Mouse (Mus musculus) liver, embryonic 12.5 days (tissue): ENCODE data around the gene Epm2aip1. TPM values are rescaled to one million over a fixed set of nuclear protein-coding genes. Genes with fewer than 3 reads are reported as not detected.

Source experiments
- ATAC-seq: fragments of 200-750 bp; cut with Nextera tagmentation; 2 replicates; pipeline ENCODE4 v1.8.0; 2017; ENCODE audit warnings: moderate number of reproducible peaks, mild to moderate bottlenecking, moderate library complexity
- H3K27ac ChIP-seq: fragments of 300-500 bp; sonication (generic); 2 replicates; pipeline ENCODE4 v1.5.1; 2016; ENCODE audit warnings: mild to moderate bottlenecking
- H3K27me3 ChIP-seq: fragments of 300-500 bp; sonication (generic); replicated peaks from 2 replicates; pipeline ENCODE4 v1.6.1; 2016; ENCODE audit warnings: mild to moderate bottlenecking, moderate library complexity
- H3K36me3 ChIP-seq: fragments of 300-500 bp; sonication (generic); 2 replicates; pipeline ENCODE4 v1.6.1; 2016; ENCODE audit warnings: mild to moderate bottlenecking, moderate library complexity
- H3K4me1 ChIP-seq: fragments of 300-500 bp; sonication (generic); 2 replicates; pipeline ENCODE4 v1.6.1; 2016
- H3K4me2 ChIP-seq: fragments of 300-500 bp; sonication (generic); 2 replicates; pipeline ENCODE4 v1.6.1; 2016; ENCODE audit warnings: mild to moderate bottlenecking, moderate library complexity
- H3K4me3 ChIP-seq: fragments of 300-500 bp; sonication (generic); 2 replicates; pipeline ENCODE4 v1.5.1; 2016; ENCODE audit warnings: mild to moderate bottlenecking, moderate library complexity
- H3K9ac ChIP-seq: fragments of 300-500 bp; sonication (generic); 2 replicates; pipeline ENCODE4 v1.6.1; 2016; ENCODE audit warnings: mild to moderate bottlenecking, moderate library complexity
- H3K9me3 ChIP-seq: fragments of 300-500 bp; sonication (generic); replicated peaks from 2 replicates; pipeline ENCODE4 v1.6.1; 2016; ENCODE audit warnings: mild to moderate bottlenecking, moderate library complexity
- WGBS: fragments of 180-500 bp; shearing (Covaris S2); methylation state at CpG from one replicate; pipeline ENCODE4 v1.1.7; 2016; ENCODE audit not compliant: insufficient replicate concordance; 5-methylcytosine and 5-hydroxymethylcytosine counted together
- polyA plus RNA-seq: library from polyadenylated mRNA; unstranded; fragments of >200 nt; fragmentation: Nextera tagmentation; extraction: Ambion mirVana; gene quantifications from 2 replicates; pipeline ENCODE4 v1.2.1, GENCODE M21; 2016

The Epm2aip1 gene
- polyA plus RNA-seq, 1 experiment from 2014 or later = 11.2 TPM

DNA sequence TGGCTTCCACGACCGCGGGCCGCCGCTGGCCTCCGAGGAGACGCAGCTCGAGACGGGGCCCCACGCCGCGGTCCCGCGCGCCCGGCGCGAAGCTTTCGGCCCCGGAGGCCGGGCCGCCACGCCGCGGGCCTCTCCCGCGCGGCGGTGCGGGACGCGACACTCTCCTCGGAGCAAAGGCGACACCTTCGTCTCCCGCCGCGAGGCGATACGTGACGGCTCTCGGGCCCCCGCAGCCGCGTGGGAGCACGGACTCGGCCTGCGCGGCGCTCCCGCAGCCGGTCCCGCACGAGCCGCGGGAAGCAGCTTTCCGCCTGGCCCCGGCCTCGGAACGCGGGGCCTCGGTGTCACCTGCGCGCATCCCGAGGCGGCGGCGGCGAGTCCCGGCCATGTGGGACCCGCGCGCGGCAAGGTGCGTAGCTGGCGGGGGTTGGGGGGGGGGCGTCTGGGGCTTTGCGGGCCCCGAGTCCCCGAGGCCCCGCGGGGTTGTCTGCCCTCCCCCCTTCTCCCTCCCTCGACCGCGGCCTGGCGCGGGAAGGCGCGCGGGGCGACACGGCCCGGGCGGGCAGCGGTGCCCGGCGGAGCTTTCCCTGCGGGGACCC lies 40.2 kb downstream of the Epm2aip1 start:
- Histone ChIP-seq H3K9ac (no peak overlapping the region), H3K36me3 (no peaks in the 10 kb centered on the region), H3K4me3 (peak overlapping the region; percentile 39), H3K9me3 (0 out of 2 replicates have a peak, but pooled peaks cover 4% of the 10 kb centered on the region), H3K4me1 (peaks cover 11% of the 10 kb centered on the region; the same call in 1 of the 2 replicates), H3K27me3 (peaks cover 65% of the 10 kb centered on the region), H3K4me2 (peak overlapping the region; percentile 66), H3K27ac (no peak overlapping the region)
- WGBS = 4% methylated on average over 68 of the region's 98 CpGs
- no peak for ATAC-seq

DNA sequence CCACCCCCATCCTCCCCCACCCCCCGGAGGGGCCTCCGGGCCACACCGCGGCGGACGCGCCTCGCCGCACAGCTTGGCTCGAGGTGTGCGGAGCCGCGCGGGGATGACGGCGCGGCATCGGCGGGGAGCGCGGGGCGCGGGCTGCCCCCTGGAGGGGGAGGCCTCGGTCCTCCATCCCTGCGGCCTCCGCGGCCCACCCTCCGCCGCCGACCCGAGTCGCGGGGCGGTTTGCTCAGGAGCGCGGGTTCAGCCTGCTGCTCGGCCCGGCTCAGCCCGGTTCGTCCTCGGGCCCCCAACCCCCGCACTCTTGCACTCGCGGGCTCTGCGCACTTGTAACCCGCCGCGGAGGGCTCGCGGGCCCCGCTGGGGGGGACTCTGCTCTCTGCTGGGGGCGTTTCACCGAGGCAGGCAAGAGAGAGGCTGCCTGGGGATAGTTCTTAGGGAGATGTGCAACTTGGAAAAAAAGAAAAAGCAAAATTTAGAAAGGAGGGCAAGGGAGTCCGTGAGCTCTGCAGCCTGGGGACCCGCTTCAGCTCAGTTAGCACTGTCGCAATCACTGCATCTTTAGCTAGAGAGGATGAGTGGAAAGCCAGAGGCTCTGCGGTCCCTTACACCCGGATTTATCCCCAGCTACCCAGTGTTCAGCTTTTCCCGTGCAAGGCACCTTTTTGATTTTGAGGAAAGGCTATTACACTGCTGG lies 40.9 kb downstream of the Epm2aip1 start:
- under 1% methylated on average over 59 of the region's 59 CpGs for WGBS
- H3K27me3 ChIP-seq = peaks cover 70% of the 10 kb centered on the region
- H3K9ac ChIP-seq = no peak overlapping the region
- no peak for ATAC-seq
- H3K9me3 ChIP-seq = 0 out of 2 replicates have a peak, but pooled peaks cover 4% of the 10 kb centered on the region
- H3K4me3 ChIP-seq = peak overlapping the region; percentile 39
- no peak overlapping the region for H3K27ac ChIP-seq
- H3K4me1 ChIP-seq = peaks cover 11% of the 10 kb centered on the region; the same call in 1 of the 2 replicates
- H3K36me3 ChIP-seq = no peaks in the 10 kb centered on the region
- peak overlapping the region; percentile 66 for H3K4me2 ChIP-seq

DNA sequence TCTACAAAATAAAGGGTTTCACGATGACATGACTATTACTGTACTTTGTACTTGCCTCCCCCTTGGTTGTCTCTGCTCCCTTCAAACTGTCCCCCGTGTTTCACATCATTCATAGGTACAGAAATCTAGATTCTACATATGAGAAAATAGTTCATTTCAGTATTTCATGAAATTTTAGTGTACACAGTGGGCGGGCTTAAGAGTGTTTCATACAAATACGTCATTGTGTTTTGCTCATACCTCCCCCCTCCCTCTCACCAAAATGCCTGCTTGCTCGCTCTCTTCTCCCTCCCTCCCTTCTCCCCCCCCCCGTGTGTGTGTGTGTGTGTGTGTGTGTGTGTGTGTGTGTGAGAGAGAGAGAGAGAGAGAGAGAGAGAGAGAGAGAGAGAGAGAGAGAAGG lies 41.6 kb downstream of the Epm2aip1 start:
- Histone ChIP-seq H3K27ac (no peak overlapping the region), H3K27me3 (peaks cover 75% of the 10 kb centered on the region), H3K4me1 (peaks cover 11% of the 10 kb centered on the region; the same call in 1 of the 2 replicates), H3K9ac (no peak overlapping the region), H3K9me3 (0 out of 2 replicates have a peak, but pooled peaks cover 4% of the 10 kb centered on the region), H3K4me3 (no peak overlapping the region), H3K4me2 (no peak overlapping the region), H3K36me3 (no peaks in the 10 kb centered on the region)
- 14% methylated on average over 5 of the region's 6 CpGs for WGBS
- no peak for ATAC-seq

DNA sequence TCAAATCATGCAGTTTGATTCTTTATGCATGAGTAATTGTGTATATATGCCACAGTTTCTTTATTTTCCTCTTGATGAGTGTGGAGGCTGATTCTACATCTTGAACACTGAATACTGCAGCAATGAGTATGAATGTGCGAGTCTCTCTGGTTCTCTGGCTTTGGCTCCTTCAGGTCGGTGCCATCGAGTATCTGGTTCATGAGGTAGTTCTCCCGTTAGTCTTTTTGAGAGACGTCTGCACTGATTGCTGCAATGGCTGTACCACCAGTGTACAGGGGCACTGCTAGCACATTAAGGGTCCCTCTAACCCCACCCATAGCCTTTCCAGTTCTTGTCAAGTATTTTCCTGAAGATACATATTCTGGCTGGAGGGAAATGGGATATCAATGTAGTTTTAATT lies 42.1 kb downstream of the Epm2aip1 start:
- Histone ChIP-seq H3K36me3 (no peaks in the 10 kb centered on the region), H3K4me2 (no peak overlapping the region), H3K9me3 (0 out of 2 replicates have a peak, but pooled peaks cover 4% of the 10 kb centered on the region), H3K4me3 (no peak overlapping the region), H3K4me1 (peaks cover 11% of the 10 kb centered on the region; the same call in 1 of the 2 replicates), H3K9ac (no peak overlapping the region), H3K27me3 (peaks cover 71% of the 10 kb centered on the region), H3K27ac (no peak overlapping the region)
- ATAC-seq = no peak
- 17% methylated on average over 5 of the region's 5 CpGs for WGBS

DNA sequence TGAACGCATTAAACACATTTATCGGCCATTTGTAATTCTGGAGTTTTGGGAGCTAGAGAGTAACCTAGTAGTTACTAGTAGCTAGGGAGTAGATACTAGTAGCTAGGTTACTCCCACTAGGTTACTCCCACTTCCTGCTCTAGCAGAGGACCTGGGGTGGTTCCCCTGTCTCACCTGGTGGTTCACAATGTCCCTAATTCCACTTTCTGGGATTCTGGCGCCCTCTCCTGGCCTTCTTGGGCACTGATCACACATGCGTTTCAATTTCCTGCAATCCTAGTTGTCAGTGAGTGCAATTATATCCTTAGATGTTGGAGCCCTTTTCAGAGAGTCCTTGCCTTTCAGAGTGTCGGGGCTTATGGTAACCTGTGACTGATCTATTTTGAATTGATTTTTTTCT lies 42.5 kb downstream of the Epm2aip1 start:
- Histone ChIP-seq H3K4me1 (peaks cover 11% of the 10 kb centered on the region; the same call in 1 of the 2 replicates), H3K4me2 (no peak overlapping the region), H3K27ac (no peak overlapping the region), H3K27me3 (peaks cover 67% of the 10 kb centered on the region), H3K9ac (no peak overlapping the region), H3K4me3 (no peak overlapping the region), H3K36me3 (no peaks in the 10 kb centered on the region), H3K9me3 (0 out of 2 replicates have a peak, but pooled peaks cover 4% of the 10 kb centered on the region)
- WGBS = 29% methylated on average over 5 of the region's 5 CpGs
- no peak for ATAC-seq

DNA sequence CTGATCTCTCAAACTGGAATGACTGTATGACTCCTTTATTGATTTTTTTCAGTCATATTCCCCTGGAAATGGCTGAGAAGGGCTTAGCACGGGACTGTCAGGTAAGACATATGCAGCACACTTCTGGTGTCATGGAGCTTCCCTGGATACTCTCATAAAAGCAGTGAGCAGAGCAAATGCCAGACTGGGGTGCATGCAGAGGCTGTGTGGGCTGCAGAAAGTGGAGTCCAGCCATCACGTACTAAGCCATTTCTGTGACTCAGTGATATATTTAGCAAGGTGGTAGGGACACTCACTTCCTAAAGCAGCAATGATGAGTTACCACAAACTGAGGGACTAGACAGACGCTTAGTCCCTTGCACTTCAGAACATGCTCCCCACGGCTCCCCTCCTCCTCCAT lies 49.2 kb downstream of the Epm2aip1 start:
- WGBS = 61% methylated on average over 4 of the region's 4 CpGs
- H3K4me2 ChIP-seq = no peak overlapping the region
- peaks cover 10% of the 10 kb centered on the region; the same call in 1 of the 2 replicates for H3K27me3 ChIP-seq
- H3K9ac ChIP-seq = no peak overlapping the region
- H3K4me1 ChIP-seq = no peaks in the 10 kb centered on the region
- H3K4me3 ChIP-seq = no peak overlapping the region
- no peaks in the 10 kb centered on the region for H3K36me3 ChIP-seq
- H3K9me3 ChIP-seq = no peaks in the 10 kb centered on the region
- ATAC-seq = no peak
- no peak overlapping the region for H3K27ac ChIP-seq

DNA sequence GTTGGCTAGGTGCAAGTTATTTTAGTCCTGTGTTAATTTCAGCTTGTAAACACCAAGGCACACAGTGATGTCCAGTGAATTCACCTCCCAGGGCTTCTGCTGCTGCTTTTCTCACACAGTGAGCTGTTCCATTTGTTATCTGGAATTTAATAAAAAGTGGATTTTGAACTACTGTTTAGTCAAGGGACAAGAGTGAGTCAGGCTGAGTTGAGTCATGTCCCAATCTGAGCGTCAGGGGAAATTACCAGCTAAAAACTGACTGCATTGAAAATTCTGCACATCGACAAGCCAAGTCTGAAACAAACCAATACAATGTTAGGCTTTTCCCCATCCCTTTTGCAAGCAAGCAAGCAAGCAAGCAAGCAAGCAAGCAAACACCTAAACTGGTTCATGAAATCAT lies 53.2 kb downstream of the Epm2aip1 start:
- Histone ChIP-seq H3K4me3 (no peak overlapping the region), H3K27me3 (no peaks in the 10 kb centered on the region), H3K9ac (no peak overlapping the region), H3K9me3 (no peaks in the 10 kb centered on the region), H3K4me1 (no peaks in the 10 kb centered on the region), H3K27ac (no peak overlapping the region), H3K4me2 (no peak overlapping the region), H3K36me3 (no peaks in the 10 kb centered on the region)
- 57% methylated on average over 2 of the region's 2 CpGs for WGBS
- no peak for ATAC-seq

Other genes with a start within 250 kb of the Epm2aip1 start
- 12.2 and 13.4 TPM in 2 replicates for gene Ccrl2, start 214.4 kb upstream of the Epm2aip1 start, polyA plus RNA-seq
- gene Lrrfip2, start 154.3 kb upstream of the Epm2aip1 start, polyA plus RNA-seq = 29.5 and 30.6 TPM in 2 replicates
- 33.6 and 35.8 TPM in 2 replicates for gene Mlh1, start 138 bp upstream of the Epm2aip1 start, polyA plus RNA-seq
- gene Trank1, start 39.8 kb downstream of the Epm2aip1 start, polyA plus RNA-seq = not detected in 2 replicates
- gene Dclk3, start 167.2 kb downstream of the Epm2aip1 start, polyA plus RNA-seq = 0.07 and 0.13 TPM in 2 replicates